Mouse (Mus musculus): ENCODE measurements around the gene Krt14. TPM values are rescaled to one million over a fixed set of nuclear protein-coding genes. Genes with fewer than 3 reads are reported as not detected.

Gene Krt14
- not detected for polyA plus RNA-seq (2015; fragmentation: Illumina TruSeq; extraction: RNeasy Lipid Tissue Mini Kit (QIAGEN cat#74804); ENCODE audit: low read depth, low replicate concordance)

GRCm38 (mm10) chr11:100207498-100207897, at the start of gene Krt14:
Gene Krt14 (minus strand): TSS chr11:100207548.

GRCm38 (mm10) chr11:100248852-100249465, 41.6 kb upstream of the Krt14 start, which contains the start of gene Krt16:
Gene Krt16 (minus strand): TSS chr11:100248902.

GRCm38 (mm10) chr11:100192992-100193391, 14.4 kb downstream of the Krt14 start, which contains the start of gene Krt9:
Gene Krt9 (minus strand): TSS chr11:100193246.

Other genes with a start within 250 kb of the Krt14 start
- gene Krtap29-1, start 228.5 kb downstream of the Krt14 start, polyA plus RNA-seq (2015; fragmentation: Illumina TruSeq; extraction: RNeasy Lipid Tissue Mini Kit (QIAGEN cat#74804); ENCODE audit: low read depth, low replicate concordance), result not detected
- gene Krtap16-1, start 221.0 kb downstream of the Krt14 start, polyA plus RNA-seq (2015; fragmentation: Illumina TruSeq; extraction: RNeasy Lipid Tissue Mini Kit (QIAGEN cat#74804); ENCODE audit: low read depth, low replicate concordance), result not detected
- gene Krtap17-1, start 213.6 kb downstream of the Krt14 start, polyA plus RNA-seq (2015; fragmentation: Illumina TruSeq; extraction: RNeasy Lipid Tissue Mini Kit (QIAGEN cat#74804); ENCODE audit: low read depth, low replicate concordance), result not detected
- gene Krt33a, start 191.3 kb downstream of the Krt14 start, polyA plus RNA-seq (2015; fragmentation: Illumina TruSeq; extraction: RNeasy Lipid Tissue Mini Kit (QIAGEN cat#74804); ENCODE audit: low read depth, low replicate concordance), result not detected
- not detected for gene Krt33b, start 177.7 kb downstream of the Krt14 start, polyA plus RNA-seq (2015; fragmentation: Illumina TruSeq; extraction: RNeasy Lipid Tissue Mini Kit (QIAGEN cat#74804); ENCODE audit: low read depth, low replicate concordance)
- gene Krt34, start 166.0 kb downstream of the Krt14 start, polyA plus RNA-seq (2015; fragmentation: Illumina TruSeq; extraction: RNeasy Lipid Tissue Mini Kit (QIAGEN cat#74804); ENCODE audit: low read depth, low replicate concordance), result not detected
- gene Krt31, start 157.0 kb downstream of the Krt14 start, polyA plus RNA-seq (2015; fragmentation: Illumina TruSeq; extraction: RNeasy Lipid Tissue Mini Kit (QIAGEN cat#74804); ENCODE audit: low read depth, low replicate concordance), result not detected
- not detected for gene Krt32, start 119.3 kb downstream of the Krt14 start, polyA plus RNA-seq (2015; fragmentation: Illumina TruSeq; extraction: RNeasy Lipid Tissue Mini Kit (QIAGEN cat#74804); ENCODE audit: low read depth, low replicate concordance)
- not detected for gene Krt35, start 111.3 kb downstream of the Krt14 start, polyA plus RNA-seq (2015; fragmentation: Illumina TruSeq; extraction: RNeasy Lipid Tissue Mini Kit (QIAGEN cat#74804); ENCODE audit: low read depth, low replicate concordance)
- not detected for gene Krt36, start 101.9 kb downstream of the Krt14 start, polyA plus RNA-seq (2015; fragmentation: Illumina TruSeq; extraction: RNeasy Lipid Tissue Mini Kit (QIAGEN cat#74804); ENCODE audit: low read depth, low replicate concordance)
- gene Krt13, start 86.0 kb downstream of the Krt14 start, polyA plus RNA-seq (2015; fragmentation: Illumina TruSeq; extraction: RNeasy Lipid Tissue Mini Kit (QIAGEN cat#74804); ENCODE audit: low read depth, low replicate concordance), result not detected
- 0.94 TPM for gene Krt15, start 71.6 kb downstream of the Krt14 start, polyA plus RNA-seq (2015; fragmentation: Illumina TruSeq; extraction: RNeasy Lipid Tissue Mini Kit (QIAGEN cat#74804); ENCODE audit: low read depth, low replicate concordance)
- not detected for gene Krt19, start 58.9 kb downstream of the Krt14 start, polyA plus RNA-seq (2015; fragmentation: Illumina TruSeq; extraction: RNeasy Lipid Tissue Mini Kit (QIAGEN cat#74804); ENCODE audit: low read depth, low replicate concordance)
- gene Krt9, start 14.3 kb downstream of the Krt14 start, polyA plus RNA-seq (2015; fragmentation: Illumina TruSeq; extraction: RNeasy Lipid Tissue Mini Kit (QIAGEN cat#74804); ENCODE audit: low read depth, low replicate concordance), result 6.8 TPM
- gene Krt16, start 41.4 kb upstream of the Krt14 start, polyA plus RNA-seq (2015; fragmentation: Illumina TruSeq; extraction: RNeasy Lipid Tissue Mini Kit (QIAGEN cat#74804); ENCODE audit: low read depth, low replicate concordance), result not detected
- gene Krt17, start 53.5 kb upstream of the Krt14 start, polyA plus RNA-seq (2015; fragmentation: Illumina TruSeq; extraction: RNeasy Lipid Tissue Mini Kit (QIAGEN cat#74804); ENCODE audit: low read depth, low replicate concordance), result not detected
- gene Krt42, start 62.3 kb upstream of the Krt14 start, polyA plus RNA-seq (2015; fragmentation: Illumina TruSeq; extraction: RNeasy Lipid Tissue Mini Kit (QIAGEN cat#74804); ENCODE audit: low read depth, low replicate concordance), result not detected
- 796 TPM for gene Eif1, start 112.3 kb upstream of the Krt14 start, polyA plus RNA-seq (2015; fragmentation: Illumina TruSeq; extraction: RNeasy Lipid Tissue Mini Kit (QIAGEN cat#74804); ENCODE audit: low read depth, low replicate concordance)
- not detected for gene Gast, start 126.9 kb upstream of the Krt14 start, polyA plus RNA-seq (2015; fragmentation: Illumina TruSeq; extraction: RNeasy Lipid Tissue Mini Kit (QIAGEN cat#74804); ENCODE audit: low read depth, low replicate concordance)
- gene Hap1, start 148.6 kb upstream of the Krt14 start, polyA plus RNA-seq (2015; fragmentation: Illumina TruSeq; extraction: RNeasy Lipid Tissue Mini Kit (QIAGEN cat#74804); ENCODE audit: low read depth, low replicate concordance), result 104 TPM
- gene Jup, start 190.2 kb upstream of the Krt14 start, polyA plus RNA-seq (2015; fragmentation: Illumina TruSeq; extraction: RNeasy Lipid Tissue Mini Kit (QIAGEN cat#74804); ENCODE audit: low read depth, low replicate concordance), result 33.4 TPM
- gene P3h4, start 207.3 kb upstream of the Krt14 start, polyA plus RNA-seq (2015; fragmentation: Illumina TruSeq; extraction: RNeasy Lipid Tissue Mini Kit (QIAGEN cat#74804); ENCODE audit: low read depth, low replicate concordance), result 19.1 TPM
- 5.4 TPM for gene Fkbp10, start 208.1 kb upstream of the Krt14 start, polyA plus RNA-seq (2015; fragmentation: Illumina TruSeq; extraction: RNeasy Lipid Tissue Mini Kit (QIAGEN cat#74804); ENCODE audit: low read depth, low replicate concordance)
- gene Nt5c3b, start 234.3 kb upstream of the Krt14 start, polyA plus RNA-seq (2015; fragmentation: Illumina TruSeq; extraction: RNeasy Lipid Tissue Mini Kit (QIAGEN cat#74804); ENCODE audit: low read depth, low replicate concordance), result 82.3 TPM
- gene Klhl10, start 234.4 kb upstream of the Krt14 start, polyA plus RNA-seq (2015; fragmentation: Illumina TruSeq; extraction: RNeasy Lipid Tissue Mini Kit (QIAGEN cat#74804); ENCODE audit: low read depth, low replicate concordance), result 0.43 TPM